Mouse (Mus musculus) erythroblast, embryonic 14.5 days (primary cell): ENCODE measurements at regions not wholly inside any gene's neighbourhood (a gene's known extent, or its start where the extent isn't known, plus 50 kb on each side); places are given as distances from the start of the nearest gene placed in this dataset.

ENCODE experiments used
- GATA1 ChIP-seq: IDR thresholded peaks from 2 replicates; pipeline ENCODE4 v1.6.1; 2012; ENCODE audit warnings: low read length, inconsistent platforms, mixed read lengths
- TAL1 ChIP-seq: IDR thresholded peaks from 3 replicates; pipeline ENCODE4 v1.6.1; 2012; ENCODE audit warnings: low read length, inconsistent platforms, mixed read lengths

GRCm38 (mm10) chr14:76217178-76217500 is 106.4 kb downstream of the Nufip1 start:
- TF ChIP-seq GATA1 (no peak), TAL1 (no peak)
